Comparison of ENCODE assay signal across 13 mouse cellular contexts in the genomic region with DNA sequence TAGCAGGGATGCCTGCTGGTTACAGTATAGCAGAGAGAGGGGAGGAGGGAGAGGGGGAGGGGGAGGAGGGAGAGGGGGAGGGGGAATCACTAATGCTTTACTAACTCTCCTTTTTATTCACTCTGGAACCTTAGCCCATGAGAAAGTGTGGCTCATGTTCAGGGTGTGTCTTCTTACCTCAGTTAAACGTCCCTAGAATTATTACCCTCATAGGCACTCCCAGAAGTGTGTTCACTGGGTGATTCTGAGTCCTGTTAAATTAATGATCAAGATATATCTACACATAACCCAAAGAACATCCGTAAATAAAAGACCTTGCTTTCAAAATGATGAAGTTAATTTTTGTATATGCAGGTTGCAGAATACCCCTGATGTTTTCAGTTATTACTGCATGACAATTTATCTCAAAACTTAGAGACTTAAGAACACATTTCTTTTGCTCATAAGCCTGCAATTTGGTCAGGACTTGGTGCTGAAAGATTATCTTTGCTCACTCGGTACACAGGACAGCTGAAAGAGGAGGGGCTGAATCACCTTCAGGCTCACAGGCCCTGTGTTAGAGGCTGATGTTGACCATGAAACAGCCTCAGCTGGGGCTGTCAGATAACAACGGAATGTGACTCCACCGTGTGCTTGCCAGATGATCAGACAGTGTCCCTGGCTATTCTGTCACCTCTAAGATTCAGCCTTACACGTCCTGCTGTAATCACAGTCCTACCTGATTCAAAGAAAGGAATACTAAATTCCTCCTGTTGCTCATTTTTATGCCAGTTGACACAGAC.
DNase-seq lines count a peak whose midpoint lies in the region; ATAC-seq and TF ChIP-seq lines count a peak whose summit lies in the region.
"Had no signal": no experiment of that assay in that cellular context is flagged by ENCODE, and none has a peak within 500 bp of the region (broad histone marks: within the 10 kb centered on the region; RNA-seq: fewer than 3 reads in every experiment).

No protein-coding gene starts in this region.

- H3K9me3 ChIP-seq in liver, postnatal 0 days (ENCODE audit: low read length): no peaks in the 10 kb centered on the region
- no peaks in the 10 kb centered on the region for H3K9me3 ChIP-seq in forebrain, embryonic 12.5 days
- H3K9me3 ChIP-seq: neural tube, embryonic 13.5 days had no signal

- no peak overlapping the region for H3K9ac ChIP-seq in liver, postnatal 0 days (replicated peaks)
- H3K9ac ChIP-seq in forebrain, embryonic 12.5 days: no peak overlapping the region
- H3K9ac ChIP-seq: neural tube, embryonic 13.5 days had no signal

- H3K4me2 ChIP-seq in liver, postnatal 0 days (ENCODE audit: low read depth, low read length): no peak overlapping the region; the same call in 1 of the 2 replicates
- no peak overlapping the region for H3K4me2 ChIP-seq in forebrain, embryonic 12.5 days
- H3K4me2 ChIP-seq: neural tube, embryonic 13.5 days had no signal

- peak overlapping the region; percentile 80 for H3K27ac ChIP-seq in liver, postnatal 0 days (ENCODE audit: low read depth)
- H3K27ac ChIP-seq in forebrain, embryonic 12.5 days: no peak overlapping the region
- H3K27ac ChIP-seq: neural tube, embryonic 13.5 days had no signal

- ATAC-seq in liver, postnatal 0 days: peak; percentile 98
- no peak for ATAC-seq in forebrain, embryonic 12.5 days (ENCODE audit: low FRiP score)

- peaks cover 24% of the 10 kb centered on the region for H3K4me1 ChIP-seq in liver, postnatal 0 days (ENCODE audit: insufficient read depth)
- H3K4me1 ChIP-seq in forebrain, embryonic 12.5 days: peaks cover 10% of the 10 kb centered on the region

- peak; percentile 12 for DNase-seq in adrenal gland, postnatal 14 days
- DNase-seq in adrenal gland, postnatal 25 days: no peak
- DNase-seq in spleen, adult 12 weeks (ENCODE audit: low spot score): peak; percentile 53
- DNase-seq in spleen, adult 18-20 months: no peak
- DNase-seq in liver, postnatal 0 days: peak; percentile 67
- DNase-seq in yolk sac, embryonic 10.5 days (ENCODE audit: low spot score): peak; percentile 19
- no peak for DNase-seq in left cerebral cortex, postnatal 4 days
- DNase-seq: cerebellum, adult 11 months; kidney, postnatal 14 days; layer of hippocampus, postnatal 36 days; lung, postnatal 36 days had no signal

- no peak for TF ChIP-seq CTCF in liver, postnatal 0 days (IDR thresholded peaks at IDR 0.05; ENCODE audit: low read depth)

- WGBS in liver, postnatal 0 days (ENCODE audit: insufficient replicate concordance): 36% methylated on average over 6 of the region's 6 CpGs
- WGBS in forebrain, embryonic 12.5 days: 83% methylated on average over 6 of the region's 6 CpGs

- intact Hi-C loops in left cerebral cortex, postnatal 4 days (cut with DNase I): no loop called here

- H3K4me3 ChIP-seq in liver, postnatal 0 days (ENCODE audit: low read depth, low read length): no peak overlapping the region
- H3K4me3 ChIP-seq in forebrain, embryonic 12.5 days (replicated peaks): no peak overlapping the region
- H3K4me3 ChIP-seq: neural tube, embryonic 13.5 days had no signal

- no peaks in the 10 kb centered on the region for H3K36me3 ChIP-seq in liver, postnatal 0 days (replicated peaks; ENCODE audit: insufficient read depth, low read length)
- no peaks in the 10 kb centered on the region for H3K36me3 ChIP-seq in forebrain, embryonic 12.5 days (replicated peaks)
- H3K36me3 ChIP-seq: neural tube, embryonic 13.5 days had no signal

- peak; percentile 98 for TF ChIP-seq EP300 in liver, postnatal 0 days (IDR thresholded peaks at IDR 0.05; ENCODE audit: low read depth)

- no peaks in the 10 kb centered on the region for H3K27me3 ChIP-seq in liver, postnatal 0 days (ENCODE audit: insufficient read depth, low read length)
- no peaks in the 10 kb centered on the region for H3K27me3 ChIP-seq in forebrain, embryonic 12.5 days
- H3K27me3 ChIP-seq: neural tube, embryonic 13.5 days had no signal

Comparison
In these comparisons a context has a peak if more than half of its experiments do, and no peak if none do; other contexts are left out.
1. DNase-seq: peak in adrenal gland, postnatal 14 days (single experiment), spleen, adult 12 weeks (single experiment), liver, postnatal 0 days (single experiment) and yolk sac, embryonic 10.5 days (single experiment); none in adrenal gland, postnatal 25 days (single experiment), spleen, adult 18-20 months (0 of 2) and left cerebral cortex, postnatal 4 days (single experiment).